Mouse (Mus musculus): ENCODE results near the gene Scn4a. TPM values are rescaled to one million over a fixed set of nuclear protein-coding genes. Genes with fewer than 3 reads are reported as not detected.
A peak's percentile ranks its signal among the peaks of the same experiment; 100 is the strongest.
"Not testable (repeated sequence)": the region's sequence is repeated elsewhere in the genome, so short reads cannot be mapped to it uniquely, and the experiment has no call there.

Gene Scn4a
- polyA plus RNA-seq, 1 experiment from 2014 or later, result not detected

DNA sequence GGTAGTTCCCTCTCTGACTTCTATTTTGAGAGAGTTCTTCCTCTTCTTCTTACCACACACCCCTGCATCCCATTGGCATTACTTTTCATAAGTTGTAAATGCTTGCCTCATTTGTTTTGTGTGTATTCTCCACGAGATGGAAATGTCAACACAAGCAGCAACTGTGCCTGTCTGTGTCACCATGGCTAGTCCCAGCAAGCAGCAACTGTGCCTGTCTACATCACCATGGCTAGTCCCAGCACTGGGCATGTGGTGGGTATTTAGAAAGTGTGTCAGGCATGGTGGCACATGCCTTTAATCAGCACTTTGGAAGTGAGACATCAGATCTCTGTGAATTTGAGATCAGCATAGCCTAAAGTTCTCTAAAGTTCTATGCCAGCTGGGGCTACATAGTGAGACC lies 1.1 kb upstream of the Scn4a start:
- no peak for ATAC-seq (ENCODE audit: insufficient number of reproducible peaks, insufficient read depth, low FRiP score, low read depth)
- H3K36me3 ChIP-seq (ENCODE audit: control insufficient read depth, insufficient read depth, low read length), result no peaks in the 10 kb centered on the region
- no peak overlapping the region for H3K9ac ChIP-seq (replicated peaks; ENCODE audit: low read depth, low read length)
- no peak overlapping the region for H3K4me2 ChIP-seq (replicated peaks; ENCODE audit: low read depth, low read length)
- H3K27ac ChIP-seq (ENCODE audit: low read length), result no peak overlapping the region
- H3K4me1 ChIP-seq (ENCODE audit: control insufficient read depth, insufficient read depth, low read length), result no peaks in the 10 kb centered on the region
- H3K4me3 ChIP-seq (ENCODE audit: low read depth, low read length), result no peak overlapping the region
- no peaks in the 10 kb centered on the region for H3K27me3 ChIP-seq (ENCODE audit: control insufficient read depth, insufficient read depth, low read length)
- H3K9me3 ChIP-seq (ENCODE audit: control insufficient read depth, low read depth, low read length), result no peaks in the 10 kb centered on the region
- WGBS, result 52% methylated on average over 1 of the region's 1 CpGs

DNA sequence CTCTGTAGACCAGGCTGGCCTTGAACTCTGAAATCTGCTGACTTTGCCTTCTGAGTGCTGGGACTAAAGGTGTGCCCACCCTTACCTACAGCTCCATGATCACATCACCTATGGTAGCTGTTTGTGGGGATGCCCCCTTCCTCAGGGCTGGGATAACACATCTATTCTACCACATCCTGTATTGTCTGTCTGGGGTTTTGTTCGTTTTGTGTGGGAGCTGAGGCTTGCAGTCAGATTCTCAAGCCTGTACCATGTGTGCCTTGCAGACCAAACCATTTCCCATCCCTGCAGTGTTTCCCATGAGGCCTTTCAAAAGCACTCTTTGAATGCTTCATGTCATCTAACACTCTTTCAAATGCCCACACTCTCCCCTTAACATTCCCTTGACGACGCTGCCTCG lies 1.1 kb downstream of the Scn4a start:
- no peak overlapping the region for H3K9ac ChIP-seq (replicated peaks; ENCODE audit: low read depth, low read length)
- H3K9me3 ChIP-seq (ENCODE audit: control insufficient read depth, low read depth, low read length), result no peaks in the 10 kb centered on the region
- H3K4me3 ChIP-seq (ENCODE audit: low read depth, low read length), result no peak overlapping the region
- no peaks in the 10 kb centered on the region for H3K27me3 ChIP-seq (ENCODE audit: control insufficient read depth, insufficient read depth, low read length)
- no peak for ATAC-seq (ENCODE audit: insufficient number of reproducible peaks, insufficient read depth, low FRiP score, low read depth)
- no peak overlapping the region for H3K4me2 ChIP-seq (replicated peaks; ENCODE audit: low read depth, low read length)
- no peak overlapping the region for H3K27ac ChIP-seq (ENCODE audit: low read length)
- H3K36me3 ChIP-seq (ENCODE audit: control insufficient read depth, insufficient read depth, low read length), result no peaks in the 10 kb centered on the region
- no peaks in the 10 kb centered on the region for H3K4me1 ChIP-seq (ENCODE audit: control insufficient read depth, insufficient read depth, low read length)
- 77% methylated on average over 4 of the region's 4 CpGs for WGBS

GRCm38 (mm10) chr11:106351253-106351652 lies 1.8 kb downstream of the Scn4a start:
- ATAC-seq (ENCODE audit: insufficient number of reproducible peaks, insufficient read depth, low FRiP score, low read depth), result no peak
- no peaks in the 10 kb centered on the region for H3K9me3 ChIP-seq (ENCODE audit: control insufficient read depth, low read depth, low read length)
- H3K4me3 ChIP-seq (ENCODE audit: low read depth, low read length), result no peak overlapping the region
- no peak overlapping the region for H3K27ac ChIP-seq (ENCODE audit: low read length)
- H3K4me1 ChIP-seq (ENCODE audit: control insufficient read depth, insufficient read depth, low read length), result no peaks in the 10 kb centered on the region
- no peak overlapping the region for H3K4me2 ChIP-seq (replicated peaks; ENCODE audit: low read depth, low read length)
- no peak overlapping the region for H3K9ac ChIP-seq (replicated peaks; ENCODE audit: low read depth, low read length)
- 61% methylated on average over 3 of the region's 3 CpGs for WGBS
- H3K27me3 ChIP-seq (ENCODE audit: control insufficient read depth, insufficient read depth, low read length), result no peaks in the 10 kb centered on the region
- no peaks in the 10 kb centered on the region for H3K36me3 ChIP-seq (ENCODE audit: control insufficient read depth, insufficient read depth, low read length)

DNA sequence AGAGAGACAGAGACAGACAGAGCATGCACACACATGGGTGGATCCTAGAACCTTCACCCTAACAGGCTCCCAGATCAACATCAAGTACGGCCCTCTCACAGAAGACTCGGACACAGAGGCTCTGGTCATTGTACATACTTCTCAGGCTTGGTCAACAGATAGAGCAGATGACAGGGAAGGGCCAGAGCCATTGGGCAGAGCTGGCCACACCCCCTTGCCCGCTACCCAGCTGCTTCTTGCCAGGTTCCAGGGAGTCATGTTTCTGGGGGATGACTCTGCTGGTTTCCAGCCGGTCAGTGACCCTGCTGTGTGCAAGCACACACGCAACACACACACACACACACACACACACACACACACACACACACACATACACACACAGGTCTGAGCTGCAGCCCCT lies 2.2 kb downstream of the Scn4a start:
- WGBS, result 50% methylated on average over 5 of the region's 5 CpGs
- Histone ChIP-seq H3K9ac (replicated peaks; ENCODE audit: low read depth, low read length) (no peak overlapping the region), H3K4me3 (ENCODE audit: low read depth, low read length) (no peak overlapping the region), H3K27ac (ENCODE audit: low read length) (no peak overlapping the region), H3K4me1 (ENCODE audit: control insufficient read depth, insufficient read depth, low read length) (no peaks in the 10 kb centered on the region), H3K4me2 (replicated peaks; ENCODE audit: low read depth, low read length) (no peak overlapping the region), H3K27me3 (ENCODE audit: control insufficient read depth, insufficient read depth, low read length) (no peaks in the 10 kb centered on the region), H3K36me3 (ENCODE audit: control insufficient read depth, insufficient read depth, low read length) (no peaks in the 10 kb centered on the region), H3K9me3 (ENCODE audit: control insufficient read depth, low read depth, low read length) (no peaks in the 10 kb centered on the region)
- no peak for ATAC-seq (ENCODE audit: insufficient number of reproducible peaks, insufficient read depth, low FRiP score, low read depth)

DNA sequence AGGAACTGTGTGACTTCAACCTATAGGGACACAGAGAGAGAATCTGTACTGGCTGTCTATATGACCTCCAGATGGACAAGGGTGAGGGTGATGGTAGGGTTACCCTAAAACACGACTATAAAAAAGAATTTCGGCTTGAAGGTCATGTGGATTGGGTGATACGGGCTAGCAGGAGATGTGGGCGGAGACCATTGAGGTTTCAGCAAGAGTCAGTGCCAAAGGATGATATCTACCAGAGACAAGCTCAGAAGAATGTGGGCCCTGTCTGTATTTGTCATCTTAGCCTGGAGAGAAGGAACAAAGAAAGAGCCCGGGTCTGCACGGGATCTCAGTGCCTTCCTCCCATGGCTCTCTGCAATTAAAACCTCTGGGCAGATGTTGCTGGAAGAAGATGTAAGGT lies 3.3 kb downstream of the Scn4a start:
- H3K9me3 ChIP-seq (ENCODE audit: control insufficient read depth, low read depth, low read length), result no peaks in the 10 kb centered on the region
- no peak for ATAC-seq (ENCODE audit: insufficient number of reproducible peaks, insufficient read depth, low FRiP score, low read depth)
- 77% methylated on average over 6 of the region's 6 CpGs for WGBS
- H3K27me3 ChIP-seq (ENCODE audit: control insufficient read depth, insufficient read depth, low read length), result no peaks in the 10 kb centered on the region
- H3K4me1 ChIP-seq (ENCODE audit: control insufficient read depth, insufficient read depth, low read length), result 0 out of 2 replicates have a peak, but pooled peaks cover 5% of the 10 kb centered on the region
- no peak overlapping the region for H3K27ac ChIP-seq (ENCODE audit: low read length)
- H3K9ac ChIP-seq (replicated peaks; ENCODE audit: low read depth, low read length), result no peak overlapping the region
- H3K4me3 ChIP-seq (ENCODE audit: low read depth, low read length), result no peak overlapping the region
- H3K4me2 ChIP-seq (replicated peaks; ENCODE audit: low read depth, low read length), result no peak overlapping the region
- H3K36me3 ChIP-seq (ENCODE audit: control insufficient read depth, insufficient read depth, low read length), result no peaks in the 10 kb centered on the region

DNA sequence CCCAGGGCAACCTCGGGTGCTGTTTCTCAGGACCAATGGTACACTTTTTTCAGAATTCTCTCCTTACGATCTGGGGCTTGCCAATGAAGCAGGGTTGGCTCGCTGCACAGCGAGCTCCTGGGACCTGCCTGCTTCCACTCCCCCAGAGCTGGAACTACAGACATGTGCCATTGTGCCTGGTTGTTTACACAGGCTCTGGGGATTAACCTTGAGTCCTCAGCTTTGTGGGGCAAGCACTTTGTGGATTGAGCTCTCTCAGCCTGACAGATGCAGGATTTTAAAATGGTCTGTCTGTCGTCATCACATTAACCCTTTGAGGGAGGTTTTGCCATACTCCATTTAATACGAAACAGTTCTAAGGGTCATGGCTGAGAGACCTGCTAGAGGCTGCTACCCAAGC lies 8.2 kb downstream of the Scn4a start:
- H3K27ac ChIP-seq (ENCODE audit: low read length), result no peak overlapping the region
- 21% methylated on average over 6 of the region's 6 CpGs for WGBS
- 0 out of 2 replicates have a peak, but pooled peaks cover 7% of the 10 kb centered on the region for H3K4me1 ChIP-seq (ENCODE audit: control insufficient read depth, insufficient read depth, low read length)
- no peak overlapping the region for H3K4me3 ChIP-seq (ENCODE audit: low read depth, low read length)
- no peaks in the 10 kb centered on the region for H3K27me3 ChIP-seq (ENCODE audit: control insufficient read depth, insufficient read depth, low read length)
- no peak overlapping the region for H3K9ac ChIP-seq (replicated peaks; ENCODE audit: low read depth, low read length)
- peak; percentile 73 for ATAC-seq (ENCODE audit: insufficient number of reproducible peaks, insufficient read depth, low FRiP score, low read depth)
- H3K9me3 ChIP-seq (ENCODE audit: control insufficient read depth, low read depth, low read length), result no peaks in the 10 kb centered on the region
- H3K36me3 ChIP-seq (ENCODE audit: control insufficient read depth, insufficient read depth, low read length), result no peaks in the 10 kb centered on the region
- no peak overlapping the region for H3K4me2 ChIP-seq (replicated peaks; ENCODE audit: low read depth, low read length)

- 78% methylated on average over 9 of the region's 9 CpGs for WGBS
Measured at GRCm38 (mm10) chr11:106340990-106341520, 12.0 kb downstream of the Scn4a start.

GRCm38 (mm10) chr11:106339323-106339722 lies 13.8 kb downstream of the Scn4a start:
- H3K9ac ChIP-seq (replicated peaks; ENCODE audit: low read depth, low read length); H3K4me2 ChIP-seq (replicated peaks; ENCODE audit: low read depth, low read length); H3K4me1 ChIP-seq (ENCODE audit: control insufficient read depth, insufficient read depth, low read length); H3K4me3 ChIP-seq (ENCODE audit: low read depth, low read length); H3K36me3 ChIP-seq (ENCODE audit: control insufficient read depth, insufficient read depth, low read length); ATAC-seq (ENCODE audit: insufficient number of reproducible peaks, insufficient read depth, low FRiP score, low read depth); H3K27ac ChIP-seq (ENCODE audit: low read length); H3K27me3 ChIP-seq (ENCODE audit: control insufficient read depth, insufficient read depth, low read length); H3K9me3 ChIP-seq (ENCODE audit: control insufficient read depth, low read depth, low read length): not testable (repeated sequence)
- 88% methylated on average over 4 of the region's 4 CpGs for WGBS

More at GRCm38 (mm10) chr11:106340990-106341520, 12.0 kb downstream of the Scn4a start:
- no peak overlapping the region for H3K27ac ChIP-seq (ENCODE audit: low read length)
- H3K27me3 ChIP-seq (ENCODE audit: control insufficient read depth, insufficient read depth, low read length), result no peaks in the 10 kb centered on the region
- no peak for ATAC-seq (ENCODE audit: insufficient number of reproducible peaks, insufficient read depth, low FRiP score, low read depth)
- H3K4me2 ChIP-seq (replicated peaks; ENCODE audit: low read depth, low read length), result no peak overlapping the region
- no peak overlapping the region for H3K4me3 ChIP-seq (ENCODE audit: low read depth, low read length)
- H3K9ac ChIP-seq (replicated peaks; ENCODE audit: low read depth, low read length), result no peak overlapping the region
- no peaks in the 10 kb centered on the region for H3K9me3 ChIP-seq (ENCODE audit: control insufficient read depth, low read depth, low read length)
- H3K4me1 ChIP-seq (ENCODE audit: control insufficient read depth, insufficient read depth, low read length), result 0 out of 2 replicates have a peak, but pooled peaks cover 7% of the 10 kb centered on the region
- H3K36me3 ChIP-seq (ENCODE audit: control insufficient read depth, insufficient read depth, low read length), result no peaks in the 10 kb centered on the region

DNA sequence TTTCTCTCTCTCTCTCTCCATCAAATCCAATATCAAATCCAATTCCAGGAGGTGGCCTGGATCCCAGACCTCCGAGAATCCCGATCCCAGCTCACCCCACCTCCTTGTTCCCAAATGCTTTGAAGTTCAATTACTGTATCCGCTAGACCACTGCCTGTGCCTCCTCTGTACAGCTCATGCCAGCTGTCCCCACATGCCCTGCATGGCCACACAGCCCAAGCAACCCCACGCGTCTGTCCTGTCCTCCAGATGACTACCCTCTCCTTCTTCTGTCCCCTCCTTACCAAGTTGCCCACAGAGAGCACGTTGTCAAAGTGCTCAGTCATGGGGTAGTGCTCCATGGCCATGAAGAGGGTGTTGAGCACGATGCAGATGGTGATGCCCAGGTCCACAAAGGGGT lies 14.2 kb downstream of the Scn4a start:
- no peak for ATAC-seq (ENCODE audit: insufficient number of reproducible peaks, insufficient read depth, low FRiP score, low read depth)
- Histone ChIP-seq H3K36me3 (ENCODE audit: control insufficient read depth, insufficient read depth, low read length) (no peaks in the 10 kb centered on the region), H3K4me2 (replicated peaks; ENCODE audit: low read depth, low read length) (no peak overlapping the region), H3K27ac (ENCODE audit: low read length) (no peak overlapping the region), H3K9ac (replicated peaks; ENCODE audit: low read depth, low read length) (no peak overlapping the region), H3K4me3 (ENCODE audit: low read depth, low read length) (no peak overlapping the region), H3K27me3 (ENCODE audit: control insufficient read depth, insufficient read depth, low read length) (no peaks in the 10 kb centered on the region), H3K4me1 (ENCODE audit: control insufficient read depth, insufficient read depth, low read length) (no peaks in the 10 kb centered on the region), H3K9me3 (ENCODE audit: control insufficient read depth, low read depth, low read length) (no peaks in the 10 kb centered on the region)
- WGBS, result 80% methylated on average over 7 of the region's 7 CpGs
